Mouse (Mus musculus): ENCODE data around the gene Zcchc2. TPM values are rescaled to one million over a fixed set of nuclear protein-coding genes. Genes with fewer than 3 reads are reported as not detected.

Gene Zcchc2
- polyA plus RNA-seq (2011; ENCODE audit: insufficient read depth, insufficient read length, low replicate concordance, missing spikeins): 4.3 and 8.1 TPM in 2 replicates

GRCm38 (mm10) chr1:105990138-105990821 is at the start of gene Zcchc2:
Gene Zcchc2 (plus strand): TSS chr1:105990406.
- Histone ChIP-seq H3K27ac (ENCODE audit: control insufficient read depth, insufficient read depth, low read depth, low read length, poor library complexity) (peak within 1 kb of the TSS; percentile 82), H3K4me3 (replicated peaks; ENCODE audit: control insufficient read depth, low read depth, low read length) (peak within 1 kb of the TSS; percentile 92), H3K4me1 (ENCODE audit: control insufficient read depth, insufficient read depth, low read length) (peaks cover 2% of the 10 kb centered on the region; the same call in 1 of the 2 replicates)
- TF ChIP-seq POLR2A (IDR thresholded peaks at IDR 0.05; ENCODE audit: borderline replicate concordance, control insufficient read depth, low read depth, low read length) (peak; percentile 67; the same call in 1 of the 2 replicates), CTCF (IDR thresholded peaks at IDR 0.05; ENCODE audit: control insufficient read depth, insufficient read depth, low read length) (no peak)
- WGBS: under 1% methylated on average over 70 of the region's 83 CpGs

- no peak for TF ChIP-seq CTCF (IDR thresholded peaks at IDR 0.05; ENCODE audit: control insufficient read depth, insufficient read depth, low read length)
- no peak for TF ChIP-seq POLR2A (IDR thresholded peaks at IDR 0.05; ENCODE audit: borderline replicate concordance, control insufficient read depth, low read depth, low read length)
Measured at GRCm38 (mm10) chr1:105944927-105945580, 45.2 kb upstream of the Zcchc2 start.

GRCm38 (mm10) chr1:105946581-105947540 is 43.3 kb upstream of the Zcchc2 start:
- 64% methylated on average over 13 of the region's 13 CpGs for WGBS

More at GRCm38 (mm10) chr1:105944927-105945580, 45.2 kb upstream of the Zcchc2 start:
- H3K4me1 ChIP-seq (ENCODE audit: control insufficient read depth, insufficient read depth, low read length): peaks cover 2% of the 10 kb centered on the region; the same call in 1 of the 2 replicates
- no peak overlapping the region for H3K27ac ChIP-seq (ENCODE audit: control insufficient read depth, insufficient read depth, low read depth, low read length, poor library complexity)
- H3K4me3 ChIP-seq (replicated peaks; ENCODE audit: control insufficient read depth, low read depth, low read length): no peak overlapping the region
- 80% methylated on average over 10 of the region's 10 CpGs for WGBS

GRCm38 (mm10) chr1:105948352-105948751 is 41.9 kb upstream of the Zcchc2 start:
- Histone ChIP-seq H3K4me1 (ENCODE audit: control insufficient read depth, insufficient read depth, low read length) (peaks cover 2% of the 10 kb centered on the region; the same call in 1 of the 2 replicates), H3K4me3 (replicated peaks; ENCODE audit: control insufficient read depth, low read depth, low read length) (no peak overlapping the region), H3K27ac (ENCODE audit: control insufficient read depth, insufficient read depth, low read depth, low read length, poor library complexity) (no peak overlapping the region)
- TF ChIP-seq POLR2A (IDR thresholded peaks at IDR 0.05; ENCODE audit: borderline replicate concordance, control insufficient read depth, low read depth, low read length) (no peak), CTCF (IDR thresholded peaks at IDR 0.05; ENCODE audit: control insufficient read depth, insufficient read depth, low read length) (no peak)
- WGBS: 75% methylated on average over 6 of the region's 6 CpGs

More at GRCm38 (mm10) chr1:105946581-105947540, 43.3 kb upstream of the Zcchc2 start:
- TF ChIP-seq CTCF (IDR thresholded peaks at IDR 0.05; ENCODE audit: control insufficient read depth, insufficient read depth, low read length) (no peak), POLR2A (IDR thresholded peaks at IDR 0.05; ENCODE audit: borderline replicate concordance, control insufficient read depth, low read depth, low read length) (no peak)
- Histone ChIP-seq H3K4me1 (ENCODE audit: control insufficient read depth, insufficient read depth, low read length) (peaks cover 2% of the 10 kb centered on the region; the same call in 1 of the 2 replicates), H3K27ac (ENCODE audit: control insufficient read depth, insufficient read depth, low read depth, low read length, poor library complexity) (no peak overlapping the region), H3K4me3 (replicated peaks; ENCODE audit: control insufficient read depth, low read depth, low read length) (no peak overlapping the region)

- WGBS: 80% methylated on average over 2 of the region's 2 CpGs
- TF ChIP-seq CTCF (IDR thresholded peaks at IDR 0.05; ENCODE audit: control insufficient read depth, insufficient read depth, low read length): no peak
- TF ChIP-seq POLR2A (IDR thresholded peaks at IDR 0.05; ENCODE audit: borderline replicate concordance, control insufficient read depth, low read depth, low read length): no peak
- H3K4me1 ChIP-seq (ENCODE audit: control insufficient read depth, insufficient read depth, low read length): no peaks in the 10 kb centered on the region; the same call in 1 of the 2 replicates
- no peak overlapping the region for H3K4me3 ChIP-seq (replicated peaks; ENCODE audit: control insufficient read depth, low read depth, low read length)
- no peak overlapping the region for H3K27ac ChIP-seq (ENCODE audit: control insufficient read depth, insufficient read depth, low read depth, low read length, poor library complexity)
Measured at GRCm38 (mm10) chr1:105953588-105953987, 36.6 kb upstream of the Zcchc2 start.

- Histone ChIP-seq H3K27ac (ENCODE audit: control insufficient read depth, insufficient read depth, low read depth, low read length, poor library complexity) (no peak overlapping the region), H3K4me1 (ENCODE audit: control insufficient read depth, insufficient read depth, low read length) (no peaks in the 10 kb centered on the region; the same call in 1 of the 2 replicates), H3K4me3 (replicated peaks; ENCODE audit: control insufficient read depth, low read depth, low read length) (no peak overlapping the region)
- TF ChIP-seq CTCF (IDR thresholded peaks at IDR 0.05; ENCODE audit: control insufficient read depth, insufficient read depth, low read length): no peak
- TF ChIP-seq POLR2A (IDR thresholded peaks at IDR 0.05; ENCODE audit: borderline replicate concordance, control insufficient read depth, low read depth, low read length): no peak
Measured at GRCm38 (mm10) chr1:105954047-105954446, 36.2 kb upstream of the Zcchc2 start.

GRCm38 (mm10) chr1:105956057-105956456 is 34.1 kb upstream of the Zcchc2 start:
- 58% methylated on average over 5 of the region's 5 CpGs for WGBS
- H3K4me1 ChIP-seq (ENCODE audit: control insufficient read depth, insufficient read depth, low read length): no peaks in the 10 kb centered on the region; the same call in 1 of the 2 replicates

More at GRCm38 (mm10) chr1:105956057-105956456, 34.1 kb upstream of the Zcchc2 start:
- Histone ChIP-seq H3K27ac (ENCODE audit: control insufficient read depth, insufficient read depth, low read depth, low read length, poor library complexity) (no peak overlapping the region), H3K4me3 (replicated peaks; ENCODE audit: control insufficient read depth, low read depth, low read length) (no peak overlapping the region)
- TF ChIP-seq CTCF (IDR thresholded peaks at IDR 0.05; ENCODE audit: control insufficient read depth, insufficient read depth, low read length) (no peak), POLR2A (IDR thresholded peaks at IDR 0.05; ENCODE audit: borderline replicate concordance, control insufficient read depth, low read depth, low read length) (no peak)
